Mouse (Mus musculus) heart, postnatal 0 days (tissue): ENCODE data around the gene Cdcp1.

Source experiments
- CTCF ChIP-seq: IDR thresholded peaks from 2 replicates; pipeline ENCODE4 v1.5.1; 2016; ENCODE audit warnings: antibody characterized with exemption, control low read depth, low read depth
- EP300 ChIP-seq: IDR thresholded peaks from 2 replicates; pipeline ENCODE4 v1.6.1; 2016; ENCODE audit warnings: antibody characterized with exemption, low read depth

DNA sequence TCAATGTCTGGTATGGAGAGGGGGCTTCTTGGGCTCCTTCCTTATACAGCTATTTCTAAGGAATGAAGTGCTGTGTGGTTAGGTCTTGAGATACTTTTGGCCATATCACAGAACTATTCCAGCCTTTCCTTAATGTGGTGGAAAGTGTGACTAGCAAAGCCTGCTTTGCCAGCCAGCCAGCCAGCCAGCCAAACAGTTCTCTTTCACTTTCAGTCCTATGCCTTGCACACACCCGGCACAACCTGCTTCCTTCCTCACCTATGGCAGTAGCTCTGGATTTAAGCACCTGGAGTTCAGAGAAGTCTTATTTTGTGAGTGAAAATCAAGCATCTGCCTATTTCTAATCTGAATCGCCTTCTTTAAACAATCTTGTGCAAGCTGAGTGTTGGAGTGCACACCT is 23.8 kb upstream of the Cdcp1 start:
- TF ChIP-seq EP300, result no peak
- no peak for TF ChIP-seq CTCF
